Mouse (Mus musculus): Measurements from ENCODE around the gene Usp10.

The Usp10 gene

GRCm38 (mm10) chr8:119909944-119910546, at the start of gene Usp10:
Gene Usp10, plus strand, starts transcription at chr8:119910360.
- no peak for DNase-seq

- peak; percentile 99 for DNase-seq
Measured at GRCm38 (mm10) chr8:119861706-119862389, 48.3 kb upstream of the Usp10 start, which contains the start of gene Klhl36. Gene Klhl36, plus strand, starts transcription at chr8:119862266.

GRCm38 (mm10) chr8:119862390-119862734, 47.8 kb upstream of the Usp10 start:
- DNase-seq, result no peak

DNA sequence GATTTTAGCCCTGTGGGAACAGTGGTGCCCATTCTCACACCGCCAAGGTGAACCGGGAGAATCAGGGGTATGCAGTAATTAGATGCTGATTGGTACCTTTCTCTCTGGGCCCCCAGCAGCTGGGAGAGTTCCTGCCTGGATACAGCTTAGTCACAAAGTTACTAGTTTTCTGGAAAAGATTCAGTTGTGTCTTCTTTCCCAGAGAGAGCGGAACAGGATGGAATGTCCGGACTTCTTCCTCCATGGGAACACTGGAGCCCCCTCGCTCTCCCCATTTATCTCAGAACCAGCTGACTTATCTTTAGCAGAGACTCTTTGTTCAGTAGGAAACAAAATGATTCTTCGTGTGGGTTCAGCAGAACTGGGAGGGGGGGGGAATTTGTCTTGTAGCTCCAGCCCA, 47.4 kb upstream of the Usp10 start:
- DNase-seq, result no peak

DNA sequence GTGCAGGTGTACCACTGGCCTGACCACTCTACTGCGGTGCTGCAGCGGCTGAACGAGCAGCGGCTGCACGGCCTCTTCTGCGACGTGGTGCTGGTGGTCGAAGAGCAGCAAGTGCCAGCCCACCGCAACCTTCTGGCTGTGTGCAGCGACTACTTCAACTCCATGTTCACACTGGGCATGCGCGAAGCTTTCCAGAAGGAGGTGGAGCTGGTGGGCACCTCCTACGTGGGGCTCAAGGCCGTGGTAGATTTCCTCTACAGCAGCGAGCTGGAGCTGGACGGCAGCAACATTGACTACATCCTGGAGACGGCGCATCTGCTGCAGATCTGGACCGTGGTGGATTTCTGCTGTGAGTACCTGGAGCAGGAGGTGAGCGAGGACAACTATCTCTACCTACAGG, 40.5 kb upstream of the Usp10 start:
- DNase-seq, result no peak

GRCm38 (mm10) chr8:119873181-119873580, 37.0 kb upstream of the Usp10 start:
- DNase-seq, result no peak

GRCm38 (mm10) chr8:119881301-119881700, 28.9 kb upstream of the Usp10 start:
- DNase-seq, result no peak

- DNase-seq, result no peak
Measured at GRCm38 (mm10) chr8:119881917-119882316, 28.2 kb upstream of the Usp10 start.

DNA sequence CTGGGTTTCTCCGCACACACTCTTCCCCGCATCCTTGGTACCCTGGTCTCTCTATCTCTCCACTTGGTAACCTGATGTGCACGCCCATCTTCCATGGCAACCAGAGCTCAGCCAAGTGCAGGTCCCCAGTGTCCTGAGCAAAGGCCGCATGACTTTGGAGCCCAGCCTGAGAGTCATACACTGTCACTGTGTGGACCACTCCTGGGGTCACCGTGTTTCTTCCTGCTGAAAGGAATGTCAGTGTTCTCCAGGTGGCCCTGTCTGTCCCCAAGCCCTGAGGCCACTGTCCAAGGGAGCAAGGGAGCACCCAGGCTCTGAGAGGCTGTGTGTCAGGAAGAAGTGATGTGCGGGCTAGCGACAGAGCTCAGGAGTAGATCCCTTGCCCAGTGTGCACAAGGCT, 26.9 kb upstream of the Usp10 start:
- DNase-seq, result no peak

GRCm38 (mm10) chr8:119885612-119886011, 24.5 kb upstream of the Usp10 start:
- DNase-seq, result peak; percentile 65 to 80

GRCm38 (mm10) chr8:119887130-119887529, 23.0 kb upstream of the Usp10 start:
- DNase-seq, result peak; percentile 74 to 76

- no peak for DNase-seq
Measured at GRCm38 (mm10) chr8:119888012-119888411, 22.1 kb upstream of the Usp10 start.

GRCm38 (mm10) chr8:119897069-119897468, 13.1 kb upstream of the Usp10 start:
- DNase-seq, result no peak

DNA sequence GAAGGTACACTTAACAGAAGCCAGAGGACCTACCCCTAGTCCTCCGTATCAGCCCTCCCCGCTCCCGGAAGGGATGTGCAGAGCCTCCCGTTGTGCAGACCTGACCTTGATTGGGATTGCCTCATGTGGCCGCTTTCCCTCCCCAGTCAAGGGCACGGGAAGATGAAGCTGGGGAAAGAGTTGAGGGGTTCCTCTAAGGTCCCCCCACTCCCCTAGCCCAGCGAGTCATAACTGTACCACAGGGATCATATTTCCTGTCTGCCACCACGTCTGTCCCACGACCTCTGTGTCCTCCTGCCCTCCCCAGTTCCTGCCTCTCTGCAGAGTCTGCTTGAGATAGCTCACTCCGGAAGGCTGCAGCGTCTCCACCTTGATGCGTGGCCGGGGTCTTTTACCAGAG, 12.2 kb upstream of the Usp10 start:
- DNase-seq, result peak; percentile 28 to 41

GRCm38 (mm10) chr8:119901349-119901748, 8.8 kb upstream of the Usp10 start:
- DNase-seq, result peak in 1 of 2 experiments; percentile 53

DNA sequence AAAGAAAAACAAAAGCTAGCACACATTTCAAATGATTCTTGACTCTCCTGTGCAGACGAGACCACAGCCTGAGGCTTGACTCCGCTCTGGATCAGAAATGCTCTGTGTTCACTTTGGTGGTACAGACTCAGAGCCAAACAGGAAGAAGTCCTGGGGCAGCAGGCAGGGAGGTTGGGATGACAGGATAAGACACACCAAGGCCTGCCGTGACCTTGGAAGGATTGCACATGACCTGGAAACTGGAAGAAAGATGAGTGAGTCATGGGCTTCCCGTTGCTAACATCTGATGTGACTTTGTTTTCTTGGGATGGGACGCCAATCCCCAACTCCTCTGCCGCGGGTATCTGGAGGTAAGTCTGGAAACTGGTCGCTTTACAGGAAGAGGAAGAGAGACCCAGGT, 8.2 kb upstream of the Usp10 start:
- DNase-seq, result peak in 1 of 2 experiments; percentile 29

- no peak for DNase-seq
Measured at GRCm38 (mm10) chr8:119904323-119904911, 5.7 kb upstream of the Usp10 start.

DNA sequence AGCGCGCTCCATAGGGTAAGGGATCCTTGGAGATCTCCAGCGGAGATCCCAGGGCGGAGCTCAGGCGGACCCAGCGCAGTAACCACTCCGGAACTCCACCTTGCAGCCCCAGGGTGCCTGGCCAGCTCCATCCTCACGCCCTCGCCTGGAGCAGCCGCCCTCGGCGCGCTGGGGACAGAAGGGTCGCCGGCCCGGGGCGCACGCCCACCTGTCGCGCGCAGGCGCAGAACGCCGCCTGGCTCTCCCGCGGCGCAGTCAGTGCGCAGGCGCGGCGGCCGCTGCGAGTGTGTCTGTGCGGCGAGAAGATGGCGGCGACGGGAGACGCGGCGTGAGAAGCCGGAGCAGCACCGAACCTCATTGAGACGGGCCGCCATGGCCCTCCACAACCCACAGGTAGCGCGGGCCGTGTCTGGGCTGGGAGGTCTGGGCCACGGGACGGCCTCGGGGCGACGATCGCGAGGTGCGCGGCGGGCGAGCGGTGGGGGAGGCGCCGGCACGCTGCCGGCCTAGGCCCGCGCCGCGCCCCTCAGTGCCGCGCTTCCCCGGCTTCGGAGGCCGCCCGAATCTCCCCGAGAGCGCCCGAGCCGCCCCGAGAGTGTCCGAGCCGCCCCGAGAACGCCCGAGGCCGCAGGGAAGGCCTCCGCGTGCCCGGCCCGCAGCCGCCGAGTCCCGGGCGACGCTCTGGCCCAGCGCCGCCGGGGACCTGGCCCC, 542 bp downstream of the Usp10 start, which contains the start of gene Gm20388:
Gene Gm20388, plus strand, starts transcription at position 295 of the 711 bp plus-strand sequence.
- peak; percentile 93 to 95 for DNase-seq

DNA sequence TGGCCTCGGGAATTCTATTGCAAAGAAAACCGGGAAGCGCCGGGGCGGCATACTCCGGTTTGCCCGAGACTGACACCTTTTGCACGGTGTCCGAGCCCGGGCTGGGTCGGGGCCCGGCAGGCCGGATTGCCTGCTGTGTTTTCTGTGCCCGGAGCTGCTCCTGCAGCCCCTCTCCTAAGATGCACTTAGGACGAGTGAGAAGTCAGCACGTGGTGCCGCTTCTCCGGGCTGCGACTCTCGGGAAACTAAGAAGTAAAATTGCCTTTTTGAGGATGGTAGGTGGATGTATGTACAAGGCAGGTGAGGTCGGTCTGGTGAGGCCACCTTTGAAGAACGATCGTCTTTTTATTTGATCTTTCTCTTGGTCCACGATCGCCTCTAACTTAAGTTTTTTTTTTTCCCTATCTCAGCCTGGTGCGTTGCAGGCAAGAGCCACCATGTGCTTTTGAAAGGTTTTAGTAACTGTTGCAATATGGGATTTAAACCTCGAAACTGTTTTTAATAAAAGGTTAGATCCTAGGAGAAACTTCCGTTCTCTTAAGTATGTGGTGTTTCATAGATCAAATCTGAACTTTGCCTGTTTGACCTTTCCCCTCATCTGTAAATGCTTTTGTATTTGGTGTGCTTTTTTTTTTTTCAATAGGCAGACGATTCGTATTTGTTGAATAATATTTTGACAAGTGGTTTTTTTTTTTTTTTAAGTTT, 1.2 kb downstream of the Usp10 start:
- no peak for DNase-seq

DNA sequence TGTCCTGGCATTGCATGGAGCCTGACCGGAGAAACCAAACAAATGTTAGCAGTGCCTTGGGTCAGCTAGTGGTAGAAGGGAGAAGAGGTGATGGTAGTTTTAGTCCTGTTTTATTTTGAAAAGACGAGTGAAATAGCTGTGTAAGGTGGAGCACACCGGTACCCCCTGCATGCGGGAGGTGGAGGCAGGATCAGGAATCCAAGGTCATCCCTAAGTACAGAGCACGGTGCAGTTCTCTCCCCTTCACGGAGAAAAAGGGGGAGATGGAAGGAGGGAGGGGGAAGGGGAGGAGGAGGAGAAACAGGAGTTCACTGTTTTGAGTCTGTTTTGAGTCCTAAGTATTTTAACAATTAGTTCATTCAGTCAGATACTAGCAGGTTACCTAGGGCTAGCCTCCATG, 2.5 kb downstream of the Usp10 start:
- no peak for DNase-seq

DNA sequence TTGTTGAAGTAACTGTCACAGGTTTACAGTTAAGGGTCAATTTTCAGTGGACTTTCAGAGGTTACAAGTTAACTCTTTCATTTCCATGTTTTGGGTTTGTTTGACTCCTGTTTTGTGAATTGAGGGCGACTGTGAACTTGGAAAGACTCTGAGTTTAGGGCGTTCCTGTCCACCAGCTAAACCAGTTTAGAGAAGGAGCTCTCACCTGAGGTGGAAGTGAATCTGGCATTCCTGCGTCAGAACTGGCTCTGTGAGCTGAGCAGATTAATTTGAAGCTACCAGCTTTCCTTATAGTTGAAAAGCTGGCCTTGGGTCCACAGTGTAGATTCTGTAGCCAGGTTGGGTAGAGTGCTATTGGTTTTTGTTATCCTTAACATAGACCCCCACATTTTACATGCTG, 3.0 kb downstream of the Usp10 start:
- DNase-seq, result no peak

GRCm38 (mm10) chr8:119914161-119914560, 4.0 kb downstream of the Usp10 start:
- DNase-seq, result peak in 1 of 2 experiments; percentile 27

- DNase-seq, result no peak
Measured at GRCm38 (mm10) chr8:119915298-119915697, 5.1 kb downstream of the Usp10 start.

All from kidney, postnatal 4 days (tissue).